Mouse (Mus musculus) embryonic facial prominence, embryonic 12.5 days (tissue): ENCODE results near the gene Foxo1. TPM values are rescaled to one million over a fixed set of nuclear protein-coding genes. Genes with fewer than 3 reads are reported as not detected.

Source experiments
- ATAC-seq: fragments of 200-750 bp; cut with Nextera tagmentation; 2 replicates; pipeline ENCODE4 v1.8.0; 2017; ENCODE audit not compliant: insufficient number of reproducible peaks, insufficient read depth, low FRiP score, low TSS enrichment
- H3K27ac ChIP-seq: fragments of 300-500 bp; sonication (generic); 2 replicates; pipeline ENCODE4 v1.5.1; 2016; ENCODE audit warnings: mild to moderate bottlenecking
- H3K27me3 ChIP-seq: fragments of 300-500 bp; sonication (generic); 2 replicates; pipeline ENCODE4 v1.6.1; 2016; ENCODE audit warnings: mild to moderate bottlenecking, moderate library complexity
- H3K36me3 ChIP-seq: fragments of 300-500 bp; sonication (generic); 2 replicates; pipeline ENCODE4 v1.6.1; 2016; ENCODE audit warnings: mild to moderate bottlenecking
- H3K4me1 ChIP-seq: fragments of 300-500 bp; sonication (generic); 2 replicates; pipeline ENCODE4 v1.6.1; 2016
- H3K4me2 ChIP-seq: fragments of 300-500 bp; sonication (generic); replicated peaks from 2 replicates; pipeline ENCODE4 v1.6.1; 2016; ENCODE audit warnings: mild to moderate bottlenecking, moderate library complexity
- H3K4me3 ChIP-seq: fragments of 300-500 bp; sonication (generic); 2 replicates; pipeline ENCODE4 v1.5.1; 2016; ENCODE audit warnings: mild to moderate bottlenecking
- H3K9ac ChIP-seq: fragments of 300-500 bp; sonication (generic); 2 replicates; pipeline ENCODE4 v1.6.1; 2016; ENCODE audit warnings: mild to moderate bottlenecking, moderate library complexity
- H3K9me3 ChIP-seq: fragments of 300-500 bp; sonication (generic); 2 replicates; pipeline ENCODE4 v1.6.1; 2016; ENCODE audit warnings: mild to moderate bottlenecking, moderate library complexity
- WGBS: fragments of 180-500 bp; shearing (Covaris S2); methylation state at CpG from one replicate; pipeline ENCODE4 v1.1.7; 2016; 5-methylcytosine and 5-hydroxymethylcytosine counted together
- polyA plus RNA-seq: library from polyadenylated mRNA; unstranded; fragments of >200 nt; fragmentation: Nextera tagmentation; extraction: Ambion mirVana; gene quantifications from 2 replicates; pipeline ENCODE4 v1.2.1, GENCODE M21; 2016

The Foxo1 gene
- polyA plus RNA-seq: 7.5 and 7.7 TPM in 2 replicates

DNA sequence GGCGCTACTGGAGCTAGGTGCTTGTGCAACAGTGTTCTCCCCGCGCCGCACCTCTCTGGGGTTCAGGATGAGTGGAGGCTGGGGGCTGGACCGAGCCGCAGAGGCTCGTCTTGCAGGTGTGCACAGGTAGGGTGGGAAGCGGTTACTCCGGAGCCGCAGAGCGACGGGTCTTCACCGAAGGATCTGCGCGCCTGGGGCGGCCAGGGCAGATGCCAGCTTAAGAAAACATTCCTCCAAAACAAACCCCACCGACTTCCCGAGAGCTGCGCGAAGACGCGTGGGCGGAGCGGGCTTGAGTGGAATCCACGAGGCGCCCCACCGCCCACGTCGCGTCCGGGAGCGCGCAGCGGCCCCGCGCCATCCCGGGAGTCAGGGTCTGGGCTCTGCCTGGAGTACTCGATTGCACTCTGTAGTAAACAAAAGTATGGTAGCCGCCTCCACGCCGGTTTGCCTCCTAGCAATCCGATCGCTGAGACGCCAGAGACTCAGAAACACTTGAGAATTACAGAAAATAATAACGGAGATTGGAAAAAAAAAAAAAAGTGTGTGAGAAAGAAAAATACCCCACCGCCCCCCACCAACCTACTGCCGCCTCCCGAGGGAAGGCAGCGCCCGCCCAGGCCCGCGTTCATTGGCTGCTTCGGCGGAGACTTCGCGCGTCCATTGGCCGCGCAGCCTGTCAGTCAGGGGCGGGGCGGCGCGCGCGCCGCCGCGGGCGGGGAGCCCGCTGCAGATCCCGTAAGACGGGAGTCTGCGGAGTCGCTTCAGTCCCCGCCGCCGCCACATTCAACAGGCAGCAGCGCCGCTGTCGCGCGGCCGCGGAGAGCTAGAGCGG is at the start of gene Foxo1:
TSS of gene Foxo1 (plus strand) at position 685 of the 835 bp plus-strand sequence.
- Histone ChIP-seq H3K27me3 (peaks cover 29% of the 10 kb centered on the region), H3K27ac (peak within 1 kb of the TSS; percentile 85), H3K9ac (peak within 1 kb of the TSS; percentile 77), H3K4me1 (peaks cover 11% of the 10 kb centered on the region; the same call in 1 of the 2 replicates), H3K4me2 (peak within 1 kb of the TSS; percentile 96), H3K4me3 (peak within 1 kb of the TSS; percentile 84), H3K36me3 (no peaks in the 10 kb centered on the region), H3K9me3 (no peaks in the 10 kb centered on the region)
- under 1% methylated on average over 82 of the region's 85 CpGs for WGBS
- ATAC-seq: peak; percentile 86

DNA sequence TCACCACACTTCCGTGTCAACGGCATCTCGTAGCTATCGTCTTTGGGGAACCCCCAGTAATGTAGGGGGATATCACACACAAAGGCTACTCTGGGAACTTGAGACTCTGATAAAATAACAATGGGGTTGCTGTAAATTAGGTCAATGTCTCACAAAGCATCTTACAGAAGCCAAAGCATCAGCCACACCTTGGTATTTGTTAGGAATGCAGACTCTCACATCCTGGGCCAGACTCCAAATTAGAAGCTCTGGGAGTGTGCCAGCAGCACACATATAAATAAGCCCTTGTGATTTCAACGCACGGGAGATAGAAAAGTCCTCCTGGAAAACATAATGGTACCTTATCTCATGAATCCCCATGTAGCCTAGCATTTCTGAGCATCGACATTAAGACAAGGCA is 49.3 kb upstream of the Foxo1 start:
- no peak for ATAC-seq
- no peaks in the 10 kb centered on the region for H3K36me3 ChIP-seq
- no peak overlapping the region for H3K27ac ChIP-seq
- no peaks in the 10 kb centered on the region for H3K9me3 ChIP-seq
- 85% methylated on average over 7 of the region's 7 CpGs for WGBS
- H3K27me3 ChIP-seq: no peaks in the 10 kb centered on the region
- no peak overlapping the region for H3K9ac ChIP-seq
- H3K4me1 ChIP-seq: no peaks in the 10 kb centered on the region
- no peak overlapping the region for H3K4me3 ChIP-seq
- no peak overlapping the region for H3K4me2 ChIP-seq

DNA sequence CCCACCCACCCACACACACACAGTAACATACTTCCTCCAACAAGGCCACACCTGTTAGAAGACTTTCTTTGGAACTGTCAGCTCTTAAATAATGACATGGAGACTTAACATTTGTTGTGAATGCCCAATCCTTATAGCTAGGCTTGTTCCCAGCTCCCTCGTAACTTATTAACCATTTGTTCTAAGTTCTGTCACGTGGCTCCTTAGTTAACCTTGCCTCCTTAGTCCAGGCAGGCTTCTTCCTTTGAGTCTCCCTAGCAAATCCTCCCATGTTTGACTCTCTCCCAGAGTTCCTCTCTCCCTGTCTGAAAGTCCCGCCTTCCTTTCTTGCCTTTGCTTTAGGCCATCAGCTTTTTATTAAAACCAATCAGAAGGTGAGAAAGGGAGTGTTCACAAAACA is 47.1 kb upstream of the Foxo1 start:
- WGBS: 69% methylated on average over 3 of the region's 3 CpGs

DNA sequence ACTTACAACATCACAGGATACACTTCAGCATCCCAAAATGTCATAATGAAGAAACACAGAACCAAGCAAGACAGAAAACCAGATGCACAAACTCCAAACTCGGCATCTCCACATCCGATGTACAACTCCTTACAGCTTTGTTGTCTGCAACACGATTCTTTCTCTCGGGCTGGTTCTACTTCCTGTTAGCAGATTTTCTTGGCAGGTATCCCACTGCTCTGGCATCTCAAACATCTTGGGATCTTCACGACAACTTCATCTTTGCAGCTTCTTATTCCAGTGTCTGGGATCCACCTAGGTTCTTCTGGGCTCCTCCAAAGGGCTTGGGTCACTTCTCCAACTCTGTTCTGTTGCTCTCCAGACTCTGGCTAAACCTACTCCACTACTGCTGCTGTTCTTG is 46.2 kb upstream of the Foxo1 start:
- H3K4me3 ChIP-seq: no peak overlapping the region
- no peak for ATAC-seq
- H3K4me2 ChIP-seq: no peak overlapping the region
- no peaks in the 10 kb centered on the region for H3K9me3 ChIP-seq
- no peaks in the 10 kb centered on the region for H3K27me3 ChIP-seq
- no peak overlapping the region for H3K9ac ChIP-seq
- 60% methylated on average over 5 of the region's 5 CpGs for WGBS
- no peaks in the 10 kb centered on the region for H3K36me3 ChIP-seq
- no peaks in the 10 kb centered on the region for H3K4me1 ChIP-seq
- H3K27ac ChIP-seq: no peak overlapping the region

More for the DNA sequence above, 47.1 kb upstream of the Foxo1 start:
- Histone ChIP-seq H3K36me3 (no peaks in the 10 kb centered on the region), H3K9ac (no peak overlapping the region), H3K4me3 (no peak overlapping the region), H3K27me3 (no peaks in the 10 kb centered on the region), H3K4me2 (no peak overlapping the region), H3K4me1 (no peaks in the 10 kb centered on the region), H3K27ac (no peak overlapping the region), H3K9me3 (no peaks in the 10 kb centered on the region)
- ATAC-seq: no peak

DNA sequence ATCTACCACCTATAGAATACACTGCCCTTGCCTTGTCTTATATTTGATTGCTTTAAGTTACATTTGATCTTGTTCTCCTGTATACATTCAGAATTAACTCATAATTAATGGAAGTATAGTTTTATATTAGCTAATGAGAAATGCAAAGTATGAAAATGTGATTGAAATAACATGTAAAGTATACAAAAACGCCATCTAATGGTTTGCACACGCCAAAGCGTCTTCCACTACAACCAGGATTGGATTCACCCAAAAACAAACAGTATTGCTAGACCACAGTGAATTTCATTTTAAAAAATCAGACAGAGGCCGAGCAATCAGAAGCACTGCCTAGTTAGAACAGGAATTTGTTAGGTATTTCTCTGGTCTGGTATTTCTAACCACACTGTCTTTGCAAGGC is 31.6 kb upstream of the Foxo1 start:
- Histone ChIP-seq H3K4me1 (no peaks in the 10 kb centered on the region), H3K9me3 (no peaks in the 10 kb centered on the region), H3K27ac (no peak overlapping the region), H3K4me2 (no peak overlapping the region), H3K9ac (no peak overlapping the region), H3K36me3 (no peaks in the 10 kb centered on the region), H3K4me3 (no peak overlapping the region), H3K27me3 (no peaks in the 10 kb centered on the region)
- ATAC-seq: no peak
- 79% methylated on average over 4 of the region's 4 CpGs for WGBS

DNA sequence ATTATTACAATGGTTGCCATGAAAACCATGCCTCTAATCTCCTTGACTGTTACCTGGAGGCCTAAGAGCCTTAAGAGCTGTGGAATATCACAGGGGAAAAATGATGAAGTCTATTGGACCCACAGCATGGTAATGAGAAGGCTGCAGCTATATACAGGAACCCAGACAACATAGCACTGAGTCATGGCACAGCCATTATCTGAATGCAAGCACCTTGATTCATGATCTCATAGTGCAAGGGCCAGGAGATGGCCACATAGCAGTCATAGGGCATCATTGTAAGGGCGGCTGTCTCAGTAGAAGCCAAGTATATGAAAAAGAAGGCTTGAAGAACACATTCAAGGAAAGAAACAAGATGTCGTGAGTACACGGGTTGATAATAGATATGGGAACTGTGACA is 31.0 kb upstream of the Foxo1 start:
- H3K9me3 ChIP-seq: no peaks in the 10 kb centered on the region
- 90% methylated on average over 3 of the region's 3 CpGs for WGBS
- ATAC-seq: no peak

DNA sequence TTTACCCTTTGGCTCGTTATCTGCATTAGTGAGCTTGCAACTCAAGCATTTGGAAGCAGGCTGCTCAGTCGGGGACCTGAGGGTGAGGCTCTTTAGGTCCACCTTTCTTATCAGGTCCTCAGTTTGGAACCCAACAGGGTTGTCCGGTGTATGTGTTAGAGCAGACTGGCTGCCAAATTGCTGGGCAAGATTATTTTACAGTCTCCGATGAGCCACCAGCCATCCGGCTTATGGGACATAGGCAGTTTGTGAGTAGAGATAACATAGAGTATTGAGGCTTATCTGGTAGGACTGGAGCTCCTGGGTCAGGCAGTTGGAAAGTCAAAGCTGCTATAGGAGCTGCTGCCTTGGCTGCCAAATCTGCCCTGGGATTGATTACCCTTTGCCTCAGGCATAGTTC is 27.1 kb upstream of the Foxo1 start:
- Histone ChIP-seq H3K4me3 (no peak overlapping the region), H3K27ac (no peak overlapping the region), H3K4me2 (no peak overlapping the region), H3K27me3 (no peaks in the 10 kb centered on the region), H3K4me1 (no peaks in the 10 kb centered on the region), H3K9me3 (no peaks in the 10 kb centered on the region), H3K9ac (no peak overlapping the region), H3K36me3 (no peaks in the 10 kb centered on the region)
- 80% methylated on average over 5 of the region's 5 CpGs for WGBS
- ATAC-seq: no peak

More for the DNA sequence above, 31.0 kb upstream of the Foxo1 start:
- Histone ChIP-seq H3K9ac (no peak overlapping the region), H3K4me2 (no peak overlapping the region), H3K4me3 (no peak overlapping the region), H3K27ac (no peak overlapping the region), H3K36me3 (no peaks in the 10 kb centered on the region), H3K27me3 (no peaks in the 10 kb centered on the region), H3K4me1 (no peaks in the 10 kb centered on the region)

DNA sequence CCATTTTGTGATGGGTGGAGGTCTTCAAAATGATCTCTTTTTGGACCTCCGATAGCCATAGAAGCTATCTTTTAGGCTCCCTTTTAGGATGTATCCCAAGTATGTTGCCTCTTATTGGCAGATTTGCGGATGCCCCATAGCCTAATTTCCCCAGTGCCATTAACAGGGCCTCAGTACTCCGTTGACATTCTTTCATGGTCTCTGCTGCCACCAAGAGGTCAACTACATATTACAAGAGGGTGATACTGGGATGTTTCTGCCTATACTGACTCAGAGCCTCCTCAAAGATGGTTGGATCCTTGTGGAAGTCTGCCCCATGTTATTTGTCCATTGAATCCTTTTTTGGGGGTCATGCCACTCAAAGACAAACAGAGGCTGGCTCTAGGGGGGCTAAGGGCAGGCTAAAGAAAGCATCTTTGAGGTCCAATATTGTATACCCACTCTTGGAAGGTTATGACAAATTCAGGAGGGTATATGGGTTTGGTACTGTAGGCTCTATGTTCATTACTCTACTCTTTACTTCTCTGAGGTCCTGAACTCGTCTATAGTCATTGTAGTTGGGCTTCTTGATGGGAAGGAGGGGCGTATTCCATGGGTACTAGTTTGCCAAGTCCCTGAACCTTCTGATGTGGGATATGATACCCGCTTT is 25.6 kb upstream of the Foxo1 start:
- Histone ChIP-seq H3K4me1 (no peaks in the 10 kb centered on the region), H3K9me3 (no peaks in the 10 kb centered on the region), H3K27ac (no peak overlapping the region), H3K36me3 (no peaks in the 10 kb centered on the region), H3K4me3 (no peak overlapping the region), H3K4me2 (no peak overlapping the region), H3K27me3 (no peaks in the 10 kb centered on the region), H3K9ac (no peak overlapping the region)
- 45% methylated on average over 6 of the region's 6 CpGs for WGBS
- ATAC-seq: no peak

DNA sequence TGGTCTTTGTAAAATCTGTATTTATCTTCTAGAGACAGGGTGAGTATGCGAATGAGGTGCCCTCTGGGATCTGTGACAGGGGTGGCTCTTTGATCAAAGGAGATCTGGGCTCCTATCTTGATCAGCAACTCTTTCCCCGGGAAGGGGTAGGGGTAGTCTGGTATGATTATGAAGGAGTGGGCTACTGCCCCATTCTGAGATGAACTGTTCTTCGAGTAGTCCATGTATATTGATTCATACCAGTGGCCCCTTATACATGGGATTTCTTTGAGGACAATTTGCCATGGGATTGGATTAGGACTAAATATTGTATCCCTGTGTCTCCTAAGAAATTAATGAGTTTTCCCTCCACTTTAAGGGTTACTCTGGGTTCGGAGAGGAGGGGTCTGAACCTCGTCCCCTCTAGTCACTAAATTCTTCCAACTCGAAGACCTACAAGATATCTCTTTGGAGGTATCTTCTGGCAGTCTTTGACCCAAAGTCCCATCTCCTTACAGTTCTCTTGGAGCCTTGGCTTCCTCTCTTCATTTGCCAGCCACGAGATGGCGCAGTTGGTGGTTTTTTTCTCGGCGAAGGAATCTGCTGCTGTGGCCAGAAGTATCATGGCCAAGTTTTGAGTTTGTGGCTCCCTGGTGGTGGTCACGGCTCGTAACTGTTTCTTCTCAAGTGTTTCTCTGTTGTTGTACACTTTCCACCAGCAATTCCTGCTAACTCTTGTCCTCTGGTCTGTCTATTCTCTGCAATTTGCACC is 24.7 kb upstream of the Foxo1 start:
- no peak overlapping the region for H3K4me2 ChIP-seq
- no peaks in the 10 kb centered on the region for H3K36me3 ChIP-seq
- no peak overlapping the region for H3K27ac ChIP-seq
- no peak overlapping the region for H3K9ac ChIP-seq
- no peak for ATAC-seq
- no peaks in the 10 kb centered on the region for H3K9me3 ChIP-seq
- 57% methylated on average over 12 of the region's 12 CpGs for WGBS
- H3K4me1 ChIP-seq: no peaks in the 10 kb centered on the region
- H3K27me3 ChIP-seq: no peaks in the 10 kb centered on the region
- H3K4me3 ChIP-seq: no peak overlapping the region

DNA sequence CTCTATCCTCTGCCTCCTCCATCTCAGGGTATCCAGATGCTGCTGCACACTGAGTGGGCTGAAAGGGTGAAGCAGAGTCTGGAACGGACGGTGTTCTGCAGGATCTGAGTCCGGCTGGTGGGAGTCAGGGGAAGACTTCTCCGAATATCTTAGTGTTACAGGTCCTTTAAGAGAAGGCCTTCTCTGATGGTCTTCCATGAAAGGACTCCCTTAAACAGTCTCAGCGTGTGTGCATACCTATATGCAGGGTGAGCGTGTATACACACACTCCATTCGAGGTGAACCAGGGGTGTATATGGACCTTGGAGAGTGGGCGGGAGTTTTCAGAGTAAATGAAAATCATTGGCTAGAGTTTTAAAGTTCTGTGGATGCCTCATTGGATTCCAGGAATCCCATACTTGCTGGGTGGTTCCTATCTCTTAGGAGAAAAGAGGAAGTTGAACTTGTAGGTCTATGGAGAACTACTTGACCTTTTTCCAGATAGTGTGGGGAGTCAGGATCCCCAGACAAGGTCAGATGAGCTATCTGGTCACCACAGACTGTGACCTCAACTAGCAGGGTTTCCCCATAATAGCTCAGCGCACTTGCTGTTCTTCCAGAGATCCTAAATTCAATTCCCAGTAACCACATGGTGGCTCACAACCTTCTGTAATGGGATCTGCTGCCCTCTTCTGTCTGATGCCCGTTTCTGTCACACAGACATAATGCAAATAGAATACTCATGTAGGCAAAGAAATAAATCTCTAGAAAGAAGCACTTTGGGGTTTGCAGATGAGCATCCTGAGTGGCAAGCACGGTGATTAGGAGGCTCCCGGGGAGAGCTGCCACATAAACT is 21.9 kb upstream of the Foxo1 start:
- H3K4me3 ChIP-seq: no peak overlapping the region
- H3K27ac ChIP-seq: no peak overlapping the region
- ATAC-seq: no peak
- WGBS: 79% methylated on average over 12 of the region's 12 CpGs
- no peak overlapping the region for H3K4me2 ChIP-seq
- no peaks in the 10 kb centered on the region for H3K4me1 ChIP-seq
- H3K36me3 ChIP-seq: no peaks in the 10 kb centered on the region
- H3K27me3 ChIP-seq: no peaks in the 10 kb centered on the region
- H3K9me3 ChIP-seq: no peaks in the 10 kb centered on the region
- H3K9ac ChIP-seq: no peak overlapping the region

DNA sequence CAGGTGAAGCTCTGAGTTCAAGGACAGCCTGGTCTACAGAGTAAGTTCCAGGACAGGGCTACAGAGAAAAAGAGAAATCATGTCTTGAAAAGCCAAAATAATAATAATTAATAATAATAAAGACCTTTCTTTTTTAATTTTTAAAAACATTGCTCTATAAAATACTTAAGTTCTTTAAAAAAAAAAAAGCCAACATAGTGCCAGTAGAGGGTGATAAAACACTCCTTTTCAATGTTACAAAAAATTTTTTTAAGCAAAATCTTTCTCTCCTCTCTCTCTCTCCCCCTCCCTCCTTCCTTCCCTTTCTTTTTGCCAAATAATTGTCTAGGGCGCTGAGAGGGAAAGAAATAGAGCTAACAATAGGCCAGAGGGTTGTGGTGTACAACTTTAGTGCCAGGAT is 17.0 kb upstream of the Foxo1 start:
- ATAC-seq: no peak
- WGBS: 53% methylated on average over 1 of the region's 1 CpGs
- Histone ChIP-seq H3K4me2 (no peak overlapping the region), H3K9ac (no peak overlapping the region), H3K27ac (no peak overlapping the region), H3K4me3 (no peak overlapping the region), H3K4me1 (no peaks in the 10 kb centered on the region), H3K36me3 (no peaks in the 10 kb centered on the region), H3K27me3 (no peaks in the 10 kb centered on the region), H3K9me3 (no peaks in the 10 kb centered on the region)
